Mouse (Mus musculus) splenic B cell, adult 2 months (primary cell): ENCODE data around the gene Dnmt3c.
"Not testable (repeated sequence)": the region's sequence is repeated elsewhere in the genome, so short reads cannot be mapped to it uniquely, and the experiment has no call there.

ENCODE experiments used
- DNase-seq: peaks from one replicate; pipeline ENCODE4 v3.0.0-alpha.2; 2011; ENCODE audit warnings: low read depth, low spot score
- H3K27me3 ChIP-seq: 2 replicates; pipeline ENCODE4 v1.6.1; 2012; ENCODE audit warnings: mild to moderate bottlenecking, low read length, moderate library complexity, mixed read lengths; ENCODE audit not compliant: control insufficient read depth, poor library complexity, insufficient read depth, severe bottlenecking
- H3K36me3 ChIP-seq: 2 replicates; pipeline ENCODE4 v1.6.1; 2012; ENCODE audit warnings: mild to moderate bottlenecking, low read length, moderate library complexity, mixed read lengths; ENCODE audit not compliant: control insufficient read depth, poor library complexity, insufficient read depth, severe bottlenecking

The Dnmt3c gene

GRCm38 (mm10) chr2:153696352-153696751 is at the start of gene Dnmt3c:
Dnmt3c (plus strand) TSS chr2:153696652.
- no peak for DNase-seq
- no peaks in the 10 kb centered on the region for H3K27me3 ChIP-seq
- H3K36me3 ChIP-seq = no peaks in the 10 kb centered on the region

- no peak for DNase-seq
- H3K36me3 ChIP-seq = no peaks in the 10 kb centered on the region
- no peaks in the 10 kb centered on the region for H3K27me3 ChIP-seq
These were observed 47.6 kb upstream of the Dnmt3c start for GRCm38 (mm10) chr2:153648773-153649297.

- no peaks in the 10 kb centered on the region for H3K36me3 ChIP-seq
- peak; percentile 70 for DNase-seq
- no peaks in the 10 kb centered on the region for H3K27me3 ChIP-seq
These were observed 47.0 kb upstream of the Dnmt3c start, which contains the start of gene Dnmt3b for GRCm38 (mm10) chr2:153649298-153650013. Dnmt3b (plus strand) TSS chr2:153649450.

GRCm38 (mm10) chr2:153650014-153650687 is 46.3 kb upstream of the Dnmt3c start:
- no peaks in the 10 kb centered on the region for H3K27me3 ChIP-seq
- H3K36me3 ChIP-seq = no peaks in the 10 kb centered on the region
- peak; percentile 46 for DNase-seq

GRCm38 (mm10) chr2:153651681-153652080 is 44.8 kb upstream of the Dnmt3c start:
- H3K27me3 ChIP-seq = no peaks in the 10 kb centered on the region
- no peak for DNase-seq
- no peaks in the 10 kb centered on the region for H3K36me3 ChIP-seq

GRCm38 (mm10) chr2:153657659-153658058 is 38.8 kb upstream of the Dnmt3c start:
- not testable (repeated sequence) for H3K36me3 ChIP-seq, DNase-seq, H3K27me3 ChIP-seq

- peaks cover 2% of the 10 kb centered on the region; the same call in 1 of the 2 replicates for H3K36me3 ChIP-seq
- DNase-seq = no peak
- H3K27me3 ChIP-seq = no peaks in the 10 kb centered on the region
These were observed 35.8 kb upstream of the Dnmt3c start for GRCm38 (mm10) chr2:153660616-153661015.

- DNase-seq = no peak
- Histone ChIP-seq H3K36me3 (peaks cover 2% of the 10 kb centered on the region; the same call in 1 of the 2 replicates), H3K27me3 (no peaks in the 10 kb centered on the region)
These were observed 31.1 kb upstream of the Dnmt3c start for GRCm38 (mm10) chr2:153665401-153665800.

- Histone ChIP-seq H3K36me3 (no peaks in the 10 kb centered on the region), H3K27me3 (no peaks in the 10 kb centered on the region)
- peak; percentile 57 for DNase-seq
These were observed 27.6 kb upstream of the Dnmt3c start for GRCm38 (mm10) chr2:153668754-153669376.

GRCm38 (mm10) chr2:153670111-153670510 is 26.3 kb upstream of the Dnmt3c start:
- DNase-seq = no peak

GRCm38 (mm10) chr2:153672619-153673018 is 23.8 kb upstream of the Dnmt3c start:
- Histone ChIP-seq H3K27me3 (no peaks in the 10 kb centered on the region), H3K36me3 (peaks cover 2% of the 10 kb centered on the region)
- DNase-seq = no peak

More at GRCm38 (mm10) chr2:153670111-153670510, 26.3 kb upstream of the Dnmt3c start:
- Histone ChIP-seq H3K27me3 (no peaks in the 10 kb centered on the region), H3K36me3 (no peaks in the 10 kb centered on the region)

- not testable (repeated sequence) for H3K36me3 ChIP-seq, H3K27me3 ChIP-seq, DNase-seq
These were observed 21.1 kb upstream of the Dnmt3c start for GRCm38 (mm10) chr2:153675364-153675763.

- peaks cover 6% of the 10 kb centered on the region for H3K36me3 ChIP-seq
- no peak for DNase-seq
- no peaks in the 10 kb centered on the region for H3K27me3 ChIP-seq
These were observed 19.5 kb upstream of the Dnmt3c start for GRCm38 (mm10) chr2:153676944-153677343.

GRCm38 (mm10) chr2:153677550-153677949 is 18.9 kb upstream of the Dnmt3c start:
- DNase-seq = no peak
- no peaks in the 10 kb centered on the region for H3K27me3 ChIP-seq
- H3K36me3 ChIP-seq = peaks cover 6% of the 10 kb centered on the region

- DNase-seq = no peak
- no peaks in the 10 kb centered on the region for H3K27me3 ChIP-seq
These were observed 16.5 kb upstream of the Dnmt3c start for GRCm38 (mm10) chr2:153679959-153680358.

More at GRCm38 (mm10) chr2:153679959-153680358, 16.5 kb upstream of the Dnmt3c start:
- H3K36me3 ChIP-seq = peaks cover 6% of the 10 kb centered on the region
